Mouse (Mus musculus) bone marrow, adult 2 months (tissue): ENCODE measurements around the gene Fam110a.

Source experiments
- CTCF ChIP-seq: fragments of 200-500 bp; IDR thresholded peaks from 2 replicates; pipeline ENCODE4 v1.5.1; 2011; ENCODE audit warnings: low read length, control low read depth; ENCODE audit not compliant: control insufficient read depth, insufficient read depth
- POLR2A ChIP-seq: fragments of 200-500 bp; IDR thresholded peaks from 2 replicates; pipeline ENCODE4 v1.6.1; 2011; ENCODE audit warnings: low read depth, mild to moderate bottlenecking, control low read depth, low read length, borderline replicate concordance; ENCODE audit not compliant: control insufficient read depth

DNA sequence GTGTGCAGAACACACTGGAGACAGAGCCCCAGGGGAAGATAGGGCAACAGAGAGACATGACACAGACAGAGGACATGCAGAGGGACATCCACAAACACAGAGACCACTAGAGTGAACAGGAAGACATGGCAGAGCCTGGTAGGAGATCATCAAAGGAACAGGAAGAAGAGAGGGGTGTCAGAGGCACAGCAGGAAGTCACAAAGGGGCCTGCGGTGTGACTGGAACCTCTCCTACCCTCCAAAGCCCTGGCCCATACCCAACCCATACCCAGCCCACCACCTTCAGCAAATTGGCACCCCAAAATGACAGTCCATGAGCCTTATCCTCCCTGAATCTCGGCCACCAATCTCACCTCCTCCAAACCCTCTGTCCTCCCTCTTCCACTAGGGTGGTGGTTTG, 35.9 kb downstream of the Fam110a start:
- TF ChIP-seq CTCF: no peak
- no peak for TF ChIP-seq POLR2A
